Mouse (Mus musculus): ENCODE measurements at regions not wholly inside any gene's neighbourhood (a gene's known extent, or its start where the extent isn't known, plus 50 kb on each side); places are given as distances from the start of the nearest gene placed in this dataset.

DNA sequence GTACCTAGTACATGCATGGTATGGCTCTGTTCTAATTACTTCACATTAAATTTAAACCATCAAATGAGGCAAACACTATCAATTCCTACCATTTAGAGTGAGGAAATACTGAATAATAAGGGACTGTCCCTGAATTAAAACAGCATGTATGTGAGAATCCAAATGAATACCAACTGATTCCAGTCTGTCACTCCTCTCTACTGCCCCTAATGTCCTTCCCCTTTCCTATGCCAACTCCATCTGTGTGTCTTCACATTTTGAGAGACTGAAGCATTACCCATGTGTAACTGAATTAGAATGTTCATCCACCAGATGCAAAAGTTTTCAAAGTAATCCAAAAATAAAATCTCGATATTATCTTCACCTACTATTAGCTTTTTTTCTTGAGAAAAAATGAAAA lies 358.0 kb upstream of the Zfp960 start:
- TF ChIP-seq GATA1 (IDR thresholded peaks at IDR 0.05; ENCODE audit: borderline replicate concordance, low read length) = no peak
- TF ChIP-seq FLI1 (IDR thresholded peaks at IDR 0.05; ENCODE audit: low read length) = no peak

Measured in megakaryocyte, embryonic 14.5 days (primary cell).